Mouse (Mus musculus): ENCODE results near the gene Ppp1r10. TPM values are rescaled to one million over a fixed set of nuclear protein-coding genes. Genes with fewer than 3 reads are reported as not detected.

Gene Ppp1r10
- polyA plus RNA-seq, 1 experiment from 2014 or later: 97.8 TPM

GRCm38 (mm10) chr17:35979401-35980362 lies 63.4 kb downstream of the Ppp1r10 start, which contains the start of the genes Gnl1 and Prr3:
Gene Gnl1 (plus strand): TSS chr17:35979851.
Gene Prr3 (minus strand): TSS chr17:35980236.
- Histone ChIP-seq H3K27ac (peak within 1 kb of the TSS; percentile 58), H3K79me2 (ENCODE audit: inconsistent target) (peaks cover 37% of the 10 kb centered on the region), H3K36me3 (ENCODE audit: inconsistent target) (peaks cover 21% of the 10 kb centered on the region; the same call in 1 of the 2 replicates)

DNA sequence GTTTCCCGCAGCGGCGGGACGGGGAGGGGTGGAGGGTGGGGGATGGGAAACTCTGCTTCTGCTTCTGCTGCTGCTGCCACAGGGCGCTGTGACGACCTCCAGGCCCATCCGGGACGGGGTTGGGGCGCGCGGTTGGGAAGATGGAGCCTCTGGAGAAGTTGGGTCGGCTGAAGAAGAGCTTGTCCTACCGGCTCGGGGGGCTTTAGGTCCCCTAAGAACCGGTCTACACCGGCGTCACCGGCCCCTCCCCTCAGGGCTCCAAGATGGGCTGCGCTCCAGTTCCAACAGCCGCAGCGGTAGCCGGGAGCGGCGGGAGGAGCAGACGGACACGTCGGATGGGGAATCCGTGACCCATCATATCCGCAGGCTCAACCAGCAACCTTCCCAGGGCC lies 64.1 kb downstream of the Ppp1r10 start:
- H3K4me3 ChIP-seq (ENCODE audit: inconsistent target): peak overlapping the region; percentile 70
- H3K79me2 ChIP-seq (ENCODE audit: inconsistent target): peaks cover 37% of the 10 kb centered on the region
- peaks cover 25% of the 10 kb centered on the region for H3K36me3 ChIP-seq (ENCODE audit: inconsistent target)
- H3K27ac ChIP-seq: peak overlapping the region; percentile 58
- WGBS (ENCODE audit: missing documents): under 1% methylated on average over 29 of the region's 29 CpGs

More at GRCm38 (mm10) chr17:35979401-35980362, 63.4 kb downstream of the Ppp1r10 start, which contains the start of the genes Gnl1 and Prr3:
- peak within 1 kb of the TSS; percentile 75 for H3K4me3 ChIP-seq (ENCODE audit: inconsistent target)
- 2% methylated on average over 85 of the region's 109 CpGs for WGBS (ENCODE audit: missing documents)

GRCm38 (mm10) chr17:35981776-35982175 lies 65.5 kb downstream of the Ppp1r10 start:
- Histone ChIP-seq H3K27ac (no peak overlapping the region), H3K4me3 (ENCODE audit: inconsistent target) (no peak overlapping the region), H3K79me2 (ENCODE audit: inconsistent target) (peaks cover 34% of the 10 kb centered on the region), H3K36me3 (ENCODE audit: inconsistent target) (peaks cover 36% of the 10 kb centered on the region)
- WGBS (ENCODE audit: missing documents): 96% methylated on average over 9 of the region's 9 CpGs

Other genes with a start within 250 kb of the Ppp1r10 start
- 3.5 to 5.8 TPM (median 4.5 TPM) in 3 replicates for gene Vars2, start 248.8 kb upstream of the Ppp1r10 start, polyA plus RNA-seq (2018)
- gene Gtf2h4, start 242.7 kb upstream of the Ppp1r10 start, polyA plus RNA-seq (2018): 6.2 to 17.0 TPM (median 10.0 TPM) in 3 replicates
- 0.27 to 0.42 TPM in 2 of 3 replicates, not detected in the other for gene Ddr1, start 211.8 kb upstream of the Ppp1r10 start, polyA plus RNA-seq (2018)
- gene Ier3, start 94.8 kb upstream of the Ppp1r10 start, polyA plus RNA-seq (2018): 20.7 to 61.5 TPM (median 37.3 TPM) in 3 replicates
- 42.9 to 64.8 TPM (median 56.1 TPM) in 3 replicates for gene Flot1, start 93.2 kb upstream of the Ppp1r10 start, polyA plus RNA-seq (2018)
- gene Tubb5, start 78.1 kb upstream of the Ppp1r10 start, polyA plus RNA-seq (2018): 187 to 603 TPM (median 205 TPM) in 3 replicates
- 12.5 to 32.8 TPM (median 22.9 TPM) in 3 replicates for gene Mdc1, start 74.9 kb upstream of the Ppp1r10 start, polyA plus RNA-seq (2018)
- gene Nrm, start 55.1 kb upstream of the Ppp1r10 start, polyA plus RNA-seq (2018): 5.9 to 14.4 TPM (median 6.8 TPM) in 3 replicates
- 166 to 235 TPM (median 189 TPM) in 3 replicates for gene Ppp1r18, start 50.8 kb upstream of the Ppp1r10 start, polyA plus RNA-seq (2018)
- gene Dhx16, start 36.6 kb upstream of the Ppp1r10 start, polyA plus RNA-seq (2018): 19.3 to 24.2 TPM (median 19.8 TPM) in 3 replicates
- gene 2310061I04Rik, start 19.0 kb upstream of the Ppp1r10 start, polyA plus RNA-seq (2018): 26.7 to 32.7 TPM (median 27.9 TPM) in 3 replicates
- 3.8 to 11.5 TPM (median 6.7 TPM) in 3 replicates for gene Atat1, start 6.4 kb upstream of the Ppp1r10 start, polyA plus RNA-seq (2018)
- gene Mrps18b, start within 50 bp of the Ppp1r10 start, polyA plus RNA-seq (2018): 31.2 to 75.1 TPM (median 49.9 TPM) in 3 replicates
- gene Abcf1, start 53.3 kb downstream of the Ppp1r10 start, polyA plus RNA-seq (2018): 65.4 to 217 TPM (median 77.6 TPM) in 3 replicates
- gene Gnl1, start 63.4 kb downstream of the Ppp1r10 start, polyA plus RNA-seq (2018): 24.9 to 38.6 TPM (median 28.9 TPM) in 3 replicates
- 8.8 to 13.9 TPM (median 9.5 TPM) in 3 replicates for gene Prr3, start 63.8 kb downstream of the Ppp1r10 start, polyA plus RNA-seq (2018)
- 34.5 to 71.7 TPM (median 59.9 TPM) in 3 replicates for gene H2-T24, start 104.1 kb downstream of the Ppp1r10 start, polyA plus RNA-seq (2018)
- gene H2-T23, start 116.4 kb downstream of the Ppp1r10 start, polyA plus RNA-seq (2018): 196 to 602 TPM (median 274 TPM) in 3 replicates
- gene H2-T22, start 126.3 kb downstream of the Ppp1r10 start, polyA plus RNA-seq (2018): 56.5 to 198 TPM (median 94.0 TPM) in 3 replicates
- gene Gm6034, start 126.5 kb downstream of the Ppp1r10 start, polyA plus RNA-seq (2018): not detected in 3 replicates
- gene Gm11127, start 141.9 kb downstream of the Ppp1r10 start, polyA plus RNA-seq (2018): 0.16 to 0.64 TPM (median 0.34 TPM) in 3 replicates
- gene Gm19684, start 205.2 kb downstream of the Ppp1r10 start, polyA plus RNA-seq (2018): 0.22 to 0.67 TPM in 2 of 3 replicates, not detected in the other
- gene Gm7030, start 213.0 kb downstream of the Ppp1r10 start, polyA plus RNA-seq (2018): not detected in 3 replicates

All from macrophage (primary cell).